Mouse (Mus musculus): ENCODE data around the gene Fam178b.

DNA sequence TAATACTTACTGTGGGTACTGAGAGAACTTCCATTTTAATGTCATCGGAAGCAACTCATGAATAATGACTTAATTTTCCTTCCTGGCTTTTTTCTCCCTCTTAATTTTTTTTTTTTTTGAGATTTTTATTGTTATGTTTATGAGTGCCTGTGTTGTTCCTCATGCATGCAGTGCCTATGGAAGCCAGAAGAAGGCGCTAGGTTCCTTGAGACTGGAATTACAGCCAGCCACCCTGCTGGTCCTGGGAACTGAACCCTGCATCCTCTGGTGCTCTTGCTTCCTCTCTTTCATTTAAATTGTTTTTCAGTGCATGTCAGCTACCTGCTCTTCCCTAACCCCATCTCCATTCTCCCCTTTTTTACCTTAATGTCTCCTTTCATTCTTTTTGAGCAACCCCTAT, 169.3 kb downstream of the Fam178b start:
- TF ChIP-seq CTCF (IDR thresholded peaks at IDR 0.05; ENCODE audit: borderline replicate concordance, extremely low read depth, insufficient read depth, insufficient read length) (peak; percentile 61; the same call in 1 of the 2 replicates), POLR2A (IDR thresholded peaks at IDR 0.05; ENCODE audit: borderline replicate concordance, extremely low read depth, insufficient read depth, insufficient read length, poor library complexity, severe bottlenecking) (no peak)

Data from brain, embryonic 14.5 days (tissue).